Mouse (Mus musculus): Measurements from ENCODE around the gene Cyp39a1.

Cyp39a1 gene

DNA sequence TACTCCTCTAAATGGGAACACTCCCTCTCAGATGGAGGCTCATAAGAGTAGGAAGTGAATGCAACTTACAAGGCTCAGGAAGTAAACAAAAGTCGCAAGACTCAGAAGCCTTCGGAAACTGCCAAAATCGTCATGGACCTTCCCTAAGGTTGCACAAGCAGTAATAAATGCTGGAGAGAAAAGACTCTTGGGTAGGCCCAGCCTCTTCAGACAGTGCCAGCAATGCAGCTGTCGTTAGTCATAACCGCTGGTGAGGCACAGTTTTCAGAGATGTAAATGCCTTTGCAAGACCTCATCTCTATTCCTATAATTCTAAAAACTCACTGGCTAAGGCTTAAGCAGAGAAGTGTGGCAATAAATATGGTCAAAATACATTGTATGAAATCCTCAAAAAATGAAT, 121.0 kb downstream of the Cyp39a1 start:
- no peak for DNase-seq

DNA sequence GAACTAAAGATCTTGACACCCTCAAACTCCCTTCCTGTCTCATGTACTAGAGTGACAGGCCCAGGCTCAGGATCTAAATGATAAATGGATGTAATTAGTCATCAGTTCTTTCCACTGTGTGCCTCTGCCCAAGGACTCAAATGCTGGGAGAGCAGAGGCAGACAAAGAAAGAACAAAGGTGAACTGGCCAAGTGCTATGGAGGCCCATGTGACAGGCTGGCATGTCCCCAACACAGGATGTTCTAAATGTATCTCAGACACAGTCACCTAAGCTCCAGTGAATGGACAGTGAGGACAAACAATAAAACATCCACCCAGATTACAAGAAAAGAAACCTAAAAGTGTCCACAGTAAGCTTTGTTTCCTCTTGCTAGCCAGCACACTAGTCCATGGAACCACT, 122.2 kb downstream of the Cyp39a1 start:
- DNase-seq: no peak

DNA sequence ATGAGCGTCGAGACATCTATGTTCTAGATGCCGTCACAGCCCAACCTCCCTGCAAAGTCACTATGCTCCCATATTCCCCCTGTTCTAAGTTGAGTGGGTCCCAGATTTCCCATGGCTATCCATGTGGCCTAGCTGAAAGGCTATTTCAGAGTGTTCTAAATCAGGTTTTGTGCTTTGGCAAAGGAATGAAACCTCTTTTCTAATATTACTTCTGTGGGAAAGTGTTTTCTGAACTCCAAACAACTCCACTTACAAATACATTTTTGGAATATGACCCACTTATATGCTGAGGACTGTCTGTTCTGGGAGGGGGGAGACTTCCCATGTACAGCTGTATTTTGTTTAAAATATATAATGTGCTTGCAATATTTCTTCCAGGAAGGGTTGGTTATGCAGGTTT, 124.5 kb downstream of the Cyp39a1 start:
- no peak for DNase-seq

DNA sequence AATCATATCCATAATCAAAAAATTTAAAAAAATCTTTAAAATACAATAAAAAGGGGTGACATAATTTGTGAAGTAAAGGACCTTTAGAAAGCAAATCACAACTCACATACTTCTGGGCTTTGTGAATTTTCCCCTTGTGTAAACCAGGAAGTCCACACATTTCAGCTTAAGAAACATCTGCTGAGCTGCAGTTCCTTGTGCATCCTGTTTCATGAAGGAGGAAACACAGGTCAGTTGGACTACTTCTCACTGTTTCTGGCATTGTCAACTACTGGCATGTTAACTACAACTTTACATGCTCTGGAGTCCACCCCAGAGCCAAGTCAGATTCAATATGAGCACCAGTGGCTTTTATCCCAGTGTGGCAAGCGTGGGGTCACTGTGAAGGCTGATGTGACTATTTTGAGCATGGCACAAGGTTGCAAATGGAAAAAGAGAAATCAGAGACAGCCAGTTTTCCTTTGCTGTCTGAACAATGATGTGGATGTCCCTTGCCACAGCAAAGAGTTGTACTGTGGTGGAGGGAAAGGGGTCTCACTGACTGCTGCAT, 127.6 kb downstream of the Cyp39a1 start:
- DNase-seq: no peak

All from embryo, embryonic 11 days (tissue).